Mouse (Mus musculus) left cerebral cortex, postnatal 4 days (tissue): ENCODE data around the gene Stard5. TPM values are rescaled to one million over a fixed set of nuclear protein-coding genes. Genes with fewer than 3 reads are reported as not detected.
A peak's percentile ranks its signal among the peaks of the same experiment; 100 is the strongest.

Source experiments
- DNase-seq: peaks from one replicate; pipeline ENCODE4 v3.0.0-alpha.2; 2022
- intact Hi-C: fragments of 180-260 bp; cut with DNase I; formaldehyde crosslinking; loops from one replicate; pipeline ENCODE4 v1.15.1; 2025
- total RNA-seq, 2 experiments: library from RNA; stranded (reverse); gene quantifications; 2 replicates each; pipeline ENCODE4 v1.2.3; 2021

Gene Stard5
- total RNA-seq, 2 experiments from 2014 or later, result 10.2 to 10.4 TPM

DNA sequence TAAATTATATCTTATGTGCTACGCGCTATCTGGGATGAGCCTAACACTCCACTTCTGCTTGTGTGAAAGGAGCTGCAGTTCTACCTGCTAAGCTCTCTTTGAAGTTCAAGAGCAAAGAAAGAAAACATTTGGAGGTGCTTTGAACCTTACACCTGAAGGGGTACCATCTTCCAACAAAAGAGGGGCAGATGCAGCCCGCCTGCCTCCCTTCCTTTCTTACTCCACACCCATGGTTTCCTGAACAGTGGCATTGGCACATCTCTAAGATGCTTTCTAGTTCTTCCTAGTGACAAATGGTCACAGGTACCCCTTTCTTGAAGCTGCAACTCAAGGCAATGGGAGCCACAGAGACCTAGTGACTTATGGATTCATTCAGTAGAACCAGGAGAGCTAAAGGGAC lies 30.0 kb downstream of the Stard5 start:
- DNase-seq, result no peak
- intact Hi-C loops, result loop anchor here (10.0 kb wide), 1 partner anchor 143 kb away; no protein-coding TSS in a partner anchor

DNA sequence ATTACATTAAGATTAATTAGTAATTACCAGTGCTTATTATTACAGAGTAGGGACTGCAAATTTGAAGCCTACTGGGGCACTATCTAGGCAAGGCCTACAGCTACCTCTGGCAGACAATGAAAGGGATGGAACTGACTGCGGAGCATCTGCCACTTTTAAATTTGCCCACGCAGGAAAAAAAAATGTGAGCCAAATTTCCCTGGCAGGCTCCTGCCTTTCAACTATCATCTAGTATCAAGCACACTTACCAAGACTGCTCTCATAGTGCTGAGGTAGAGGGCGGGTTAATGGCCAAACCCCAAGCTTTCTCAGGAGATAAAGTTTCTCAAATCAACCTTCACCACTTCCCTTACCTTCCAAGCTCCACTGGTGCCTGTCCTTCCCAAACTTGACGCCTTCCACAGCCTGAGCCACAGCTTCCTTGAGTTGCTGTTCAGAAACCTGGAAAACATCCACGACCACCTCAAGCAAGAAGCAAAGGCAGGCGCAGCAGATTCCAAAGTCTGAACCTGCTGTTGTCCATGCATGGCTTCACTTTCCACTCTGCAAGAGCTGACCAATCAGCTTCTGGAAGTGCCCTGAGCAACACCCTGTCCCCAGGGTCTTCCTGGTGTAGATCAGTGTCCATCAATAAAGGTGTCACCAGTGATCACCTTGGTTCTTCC lies 31.1 kb downstream of the Stard5 start:
- intact Hi-C loops, result loop anchor here (10.0 kb wide), 1 partner anchor 142 kb away; no protein-coding TSS in a partner anchor
- no peak for DNase-seq

DNA sequence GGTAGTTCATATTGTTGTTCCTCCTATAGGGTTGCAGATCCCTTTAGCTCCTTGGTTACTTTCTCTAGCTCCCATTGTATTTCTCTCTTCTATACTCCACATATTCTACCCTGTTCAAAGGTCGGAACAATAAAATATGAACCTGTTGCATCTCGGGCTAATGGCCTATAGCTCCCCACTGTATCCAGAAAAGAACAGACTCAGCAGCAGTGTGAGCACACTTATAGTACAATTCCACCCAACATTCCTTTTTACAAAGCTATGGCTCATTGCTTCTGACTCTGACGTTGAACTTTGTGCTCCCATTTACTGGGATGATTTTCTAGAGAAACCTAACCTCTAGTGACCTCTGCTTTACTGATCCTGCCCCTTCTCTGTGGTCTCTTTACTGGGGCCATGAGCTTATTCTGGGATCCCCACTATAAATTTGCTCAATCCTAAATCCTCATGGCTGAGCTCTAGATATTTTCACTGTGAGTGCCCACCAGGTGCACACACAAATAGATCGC lies 34.4 kb downstream of the Stard5 start:
- intact Hi-C loops, result loop anchor here (10.0 kb wide), 1 partner anchor 139 kb away; no protein-coding TSS in a partner anchor
- DNase-seq, result no peak

DNA sequence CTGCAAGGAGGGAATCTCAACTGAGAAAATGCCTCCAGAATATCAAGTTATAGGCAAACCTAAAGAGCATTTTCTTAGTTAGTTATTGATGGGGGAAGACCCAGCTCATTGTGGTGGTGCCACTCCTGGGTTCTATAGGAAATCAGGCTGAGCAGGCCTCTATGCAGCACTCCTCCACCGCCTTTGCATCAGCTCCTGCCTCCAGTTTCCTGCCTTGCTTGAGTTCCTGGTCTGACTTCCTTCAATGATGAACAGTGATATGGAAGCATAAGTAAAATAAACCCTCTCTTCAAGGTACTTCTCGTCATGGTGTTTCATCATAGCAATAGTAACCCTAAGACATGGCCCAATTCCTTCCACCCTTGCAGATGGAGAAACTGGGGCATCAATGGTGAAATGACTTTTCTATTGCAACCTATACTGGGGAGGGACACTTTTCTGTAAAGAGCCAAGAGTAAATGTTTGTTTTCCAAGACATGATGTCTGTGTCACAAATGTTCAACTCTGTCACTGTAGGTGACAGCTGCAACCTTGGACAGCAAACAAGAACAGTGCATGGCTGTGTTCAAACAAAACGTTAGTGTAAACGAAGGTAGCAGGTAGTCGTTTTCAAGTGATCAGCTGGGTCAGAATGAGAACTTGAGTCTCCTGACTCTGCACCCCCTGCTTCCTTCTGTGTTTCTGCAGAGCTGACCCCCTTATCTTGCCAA lies 36.3 kb downstream of the Stard5 start:
- no peak for DNase-seq
- intact Hi-C loops, result loop anchor here (10.0 kb wide), 1 partner anchor 137 kb away; no protein-coding TSS in a partner anchor

DNA sequence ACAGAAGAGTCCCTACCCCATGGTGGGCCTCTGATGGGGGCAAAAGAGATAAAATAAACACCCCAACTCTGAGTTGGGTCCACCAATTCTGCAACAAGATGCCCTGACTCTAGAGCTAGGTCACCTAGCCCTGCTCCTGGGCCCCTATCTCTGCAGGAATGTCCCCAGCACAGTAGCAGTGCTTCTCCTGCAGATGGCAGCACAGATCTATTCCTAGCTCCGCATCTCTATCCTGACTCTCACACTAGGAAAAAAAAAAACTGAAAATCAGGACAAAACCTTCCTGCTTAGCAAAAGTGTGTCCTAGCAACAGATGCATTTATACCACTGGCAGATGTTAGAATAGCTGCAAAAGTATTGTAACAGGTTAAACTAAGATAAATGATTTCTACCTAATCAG lies 37.0 kb downstream of the Stard5 start:
- intact Hi-C loops, result loop anchor here (10.0 kb wide), 1 partner anchor 136 kb away; no protein-coding TSS in a partner anchor
- peak; percentile 69 for DNase-seq

DNA sequence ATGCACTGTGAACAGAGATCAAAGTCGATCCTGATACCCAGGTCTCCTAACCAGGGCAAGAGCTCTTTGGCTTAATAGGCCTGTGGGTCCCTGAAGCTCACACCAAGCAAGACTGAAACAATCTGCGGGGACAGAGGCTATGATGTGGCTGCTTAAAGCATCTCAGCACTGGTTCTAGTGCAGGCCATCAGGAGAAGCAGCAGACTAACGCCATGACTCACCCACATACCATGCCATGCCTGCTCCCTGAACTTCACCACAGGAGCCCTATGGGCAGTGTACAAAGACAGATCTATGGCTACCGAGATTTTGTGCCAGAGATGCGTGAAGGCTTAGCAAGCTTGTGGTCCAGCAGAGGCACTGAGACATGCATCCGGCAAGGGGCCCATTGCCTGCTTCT lies 39.8 kb downstream of the Stard5 start:
- intact Hi-C loops, result loop anchor here (10.0 kb wide), 1 partner anchor 97 kb away; no protein-coding TSS in a partner anchor
- no peak for DNase-seq

DNA sequence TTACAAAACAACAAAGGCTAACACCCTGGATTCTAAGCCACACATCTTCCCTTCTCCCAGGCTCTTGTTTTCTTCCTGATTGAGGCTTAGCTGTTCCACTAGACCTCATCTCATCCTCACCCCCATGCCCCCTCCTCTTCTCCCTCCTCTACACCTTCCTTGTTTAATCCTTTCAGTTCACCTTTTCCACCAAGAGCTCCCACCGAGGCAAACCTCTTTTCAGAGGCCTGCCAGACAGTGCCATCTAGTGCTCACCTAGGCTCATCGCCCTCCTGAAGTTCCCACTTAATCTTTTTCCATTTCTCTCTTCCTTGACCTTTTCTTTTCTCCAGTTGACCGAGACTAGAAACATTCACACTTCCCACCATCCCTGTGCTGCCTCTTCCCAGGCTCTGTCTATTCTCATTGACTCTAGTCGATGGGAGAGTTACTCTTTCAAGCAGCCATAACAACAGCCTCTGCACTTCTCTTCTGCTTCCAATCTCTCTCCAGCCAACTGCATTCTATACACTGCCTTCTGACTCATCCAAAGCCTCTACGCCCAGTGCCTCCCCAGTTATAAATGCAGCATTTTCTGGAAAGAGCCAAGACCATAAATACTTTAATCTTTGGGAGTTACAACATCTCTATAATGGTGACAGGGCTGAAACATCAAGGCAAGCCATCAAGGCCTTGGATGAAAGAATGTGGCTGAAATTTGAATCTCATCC lies 43.9 kb downstream of the Stard5 start:
- intact Hi-C loops, result loop anchor here (10.0 kb wide), 1 partner anchor 101 kb away; no protein-coding TSS in a partner anchor
- peak; percentile 27 for DNase-seq

DNA sequence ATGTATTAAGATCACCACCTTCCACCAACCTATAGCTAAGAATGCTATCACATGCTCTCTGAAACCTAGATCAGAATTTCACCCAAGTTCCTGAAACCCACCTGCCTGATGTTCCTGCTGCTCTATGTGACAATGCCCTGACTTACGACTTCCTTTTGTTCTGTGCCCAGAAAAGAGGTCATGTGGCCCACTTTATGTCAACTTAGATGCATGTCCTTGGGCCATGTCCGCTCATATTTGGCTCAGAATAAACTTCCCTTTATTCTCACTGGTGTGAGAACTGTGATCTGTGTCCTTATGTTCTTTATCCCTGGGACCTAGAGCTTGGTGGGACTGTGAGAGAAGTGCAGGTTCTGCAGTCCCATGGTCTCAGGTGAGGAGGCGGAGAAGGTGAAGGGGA lies 45.5 kb downstream of the Stard5 start:
- no peak for DNase-seq

DNA sequence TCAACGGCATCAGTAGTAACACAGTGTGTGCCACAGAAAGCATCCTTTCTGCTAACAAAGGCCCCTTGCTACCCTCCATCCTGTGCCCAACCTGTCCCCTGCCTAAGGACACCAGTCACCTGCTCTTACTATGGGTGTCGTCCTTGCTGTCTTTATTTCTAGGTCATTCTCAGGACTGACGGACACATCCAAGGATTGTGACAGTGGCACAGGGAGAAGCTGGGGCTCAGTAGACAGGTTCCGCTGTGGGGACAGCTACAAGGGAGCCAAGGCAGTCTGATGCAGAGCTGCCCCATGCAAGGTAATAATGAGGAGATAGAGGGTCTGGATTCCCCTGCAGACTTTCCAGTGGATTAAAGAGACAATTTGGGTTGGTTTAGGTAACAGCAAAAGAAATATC lies 46.7 kb downstream of the Stard5 start:
- intact Hi-C loops, result loop anchor here (10.0 kb wide), 1 partner anchor 104 kb away; no protein-coding TSS in a partner anchor
- DNase-seq, result no peak

More for the DNA sequence above, 45.5 kb downstream of the Stard5 start:
- intact Hi-C loops, result loop anchor here (10.0 kb wide), 1 partner anchor 102 kb away; no protein-coding TSS in a partner anchor

DNA sequence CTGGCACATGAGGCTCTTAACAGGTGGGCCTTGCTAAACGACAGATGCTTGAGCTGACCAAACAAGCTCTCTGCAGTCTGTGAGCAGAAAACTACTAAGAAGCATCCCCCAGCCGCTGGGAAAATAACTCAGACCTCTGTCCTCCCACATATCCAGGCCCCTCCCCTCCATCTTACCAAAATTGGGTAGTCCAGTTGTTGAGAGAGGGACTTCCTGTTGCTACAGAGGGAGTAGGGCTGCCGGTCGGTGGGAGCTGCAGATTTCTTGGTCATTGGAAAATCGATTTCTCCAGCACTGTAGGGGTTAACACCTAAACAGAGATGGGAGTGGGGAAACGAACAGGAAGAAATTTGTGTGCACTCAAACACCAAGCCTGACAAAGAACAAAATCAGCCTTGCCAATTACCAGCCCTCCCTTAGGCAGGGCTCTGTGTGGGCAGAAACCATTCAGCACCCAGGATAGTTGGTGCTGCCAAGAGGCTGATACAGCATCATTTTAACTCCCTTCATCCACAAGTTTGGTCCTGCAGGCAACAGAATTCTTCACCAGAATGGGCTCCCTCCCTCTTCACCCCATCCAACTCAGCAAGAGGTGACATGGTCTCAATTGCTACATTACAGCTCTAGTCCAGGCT lies 51.0 kb downstream of the Stard5 start:
- no peak for DNase-seq
- intact Hi-C loops, result no loop called here

DNA sequence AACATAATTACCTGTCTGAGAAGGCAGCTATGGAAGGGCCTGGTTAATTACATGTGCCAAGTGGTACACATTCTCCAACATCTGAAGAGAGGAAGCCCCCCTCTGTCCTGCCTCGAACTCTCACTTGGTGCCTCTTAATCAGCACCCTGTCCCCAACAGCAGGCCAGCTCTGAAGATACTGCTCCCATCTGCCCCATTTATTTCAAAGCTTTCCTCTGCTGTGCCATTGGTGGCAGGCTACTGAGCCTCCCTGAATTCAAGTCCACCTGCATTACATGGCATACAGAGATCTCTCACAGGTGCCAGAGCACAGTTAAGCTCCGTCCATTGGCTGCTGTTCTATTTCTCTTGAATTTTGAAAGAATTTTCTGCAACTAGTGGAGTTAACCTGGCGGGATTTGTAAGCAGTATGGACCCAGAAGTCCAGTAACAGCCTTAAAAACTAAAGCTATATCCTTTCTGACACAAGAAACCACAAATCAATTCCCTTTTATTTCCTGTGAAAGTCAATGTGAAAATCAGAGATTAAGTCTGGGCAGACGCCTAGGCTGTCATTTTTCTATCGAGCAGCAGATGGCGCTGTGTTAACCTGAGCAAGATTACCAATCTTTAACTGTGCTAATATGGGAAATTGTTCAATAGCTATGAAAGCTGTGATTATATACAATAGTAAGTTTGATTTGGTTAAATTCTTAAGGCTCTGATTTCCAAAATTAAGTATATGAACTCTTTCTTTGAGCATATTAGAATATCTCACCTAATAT lies 63.9 kb downstream of the Stard5 start:
- intact Hi-C loops, result no loop called here
- peak; percentile 35 for DNase-seq

DNA sequence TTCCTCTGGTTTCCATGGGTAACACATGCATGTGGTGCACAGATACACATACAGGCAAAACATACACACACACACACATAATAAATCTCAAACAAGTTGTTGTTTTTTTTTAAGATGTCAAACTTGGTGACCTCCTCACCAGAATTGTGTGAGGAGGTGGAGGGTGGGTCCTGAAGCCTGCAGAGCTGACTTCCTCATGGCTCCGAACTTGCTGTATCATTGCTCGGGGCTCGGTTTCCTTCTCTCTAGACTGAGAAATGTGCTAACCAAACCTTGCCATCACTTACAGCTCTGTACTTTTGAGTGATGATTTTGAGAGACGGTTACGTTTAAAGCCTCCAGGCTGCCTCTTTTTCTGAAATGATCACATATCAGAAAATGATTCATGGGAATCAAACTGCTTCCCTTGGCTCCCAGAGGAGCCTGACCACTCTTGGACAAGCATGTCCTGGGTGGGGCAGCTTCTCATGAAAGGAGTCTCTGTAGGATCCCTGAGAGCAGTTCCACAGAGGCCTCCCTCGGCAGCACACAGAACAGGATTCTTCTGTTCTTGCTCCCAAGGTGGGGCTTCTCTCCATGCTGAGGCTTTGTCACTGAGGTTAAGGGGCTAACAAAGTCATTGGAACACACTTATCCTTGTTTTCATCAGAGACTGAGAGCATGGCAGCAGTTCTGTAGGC lies 67.4 kb downstream of the Stard5 start:
- intact Hi-C loops, result no loop called here
- no peak for DNase-seq

Other genes starting within 250 kb of the Stard5 start
- under 1 TPM; 0.08 TPM for gene Tmc3, start 47.0 kb upstream of the Stard5 start, total RNA-seq
- 1 to 10 TPM; 1.6 TPM for gene Il16, start 113.8 kb downstream of the Stard5 start, total RNA-seq
- gene Cfap161, start 162.9 kb downstream of the Stard5 start, total RNA-seq, result 1 to 10 TPM; 1.0 to 1.1 TPM